Mouse (Mus musculus) stomach, postnatal 0 days (tissue): ENCODE data around the gene Steap1. TPM values are rescaled to one million over a fixed set of nuclear protein-coding genes. Genes with fewer than 3 reads are reported as not detected.

Experiments used
- ATAC-seq: fragments of 200-750 bp; cut with Nextera tagmentation; 2 replicates; pipeline ENCODE4 v1.8.0; 2017; ENCODE audit not compliant: low FRiP score, low TSS enrichment
- DNase-seq: peaks from one replicate; pipeline ENCODE4 v3.0.0-alpha.2; 2016; ENCODE audit warnings: low spot score
- H3K27ac ChIP-seq: fragments of 300-500 bp; sonication (generic); replicated peaks from 2 replicates; pipeline ENCODE4 v1.5.1; 2014; ENCODE audit warnings: mild to moderate bottlenecking, control low read depth
- H3K27me3 ChIP-seq: fragments of 300-500 bp; sonication (generic); 2 replicates; pipeline ENCODE4 v1.6.1; 2014; ENCODE audit warnings: low read length; ENCODE audit not compliant: control insufficient read depth, insufficient read depth
- H3K36me3 ChIP-seq: fragments of 300-500 bp; sonication (generic); 2 replicates; pipeline ENCODE4 v1.6.1; 2014; ENCODE audit warnings: low read length, mixed read lengths; ENCODE audit not compliant: control insufficient read depth, insufficient read depth
- H3K4me1 ChIP-seq: fragments of 300-500 bp; sonication (generic); replicated peaks from 2 replicates; pipeline ENCODE4 v1.6.1; 2014; ENCODE audit warnings: antibody characterized with exemption; ENCODE audit not compliant: control insufficient read depth, insufficient read depth
- H3K4me2 ChIP-seq: fragments of 300-500 bp; sonication (generic); replicated peaks from 2 replicates; pipeline ENCODE4 v1.6.1; 2014; ENCODE audit warnings: low read depth, mild to moderate bottlenecking, control low read depth, moderate library complexity
- H3K4me3 ChIP-seq: fragments of 300-500 bp; sonication (generic); 2 replicates; pipeline ENCODE4 v1.5.1; 2014; ENCODE audit warnings: low read depth, low read length, control low read depth
- H3K9ac ChIP-seq: fragments of 300-500 bp; sonication (generic); 2 replicates; pipeline ENCODE4 v1.6.1; 2014; ENCODE audit warnings: mild to moderate bottlenecking, low read length, control low read depth, mixed read lengths
- H3K9me3 ChIP-seq: fragments of 300-500 bp; sonication (generic); 2 replicates; pipeline ENCODE4 v1.6.1; 2016; ENCODE audit warnings: low read length; ENCODE audit not compliant: control insufficient read depth
- CTCF ChIP-seq: IDR thresholded peaks from 2 replicates; pipeline ENCODE4 v1.5.1; 2016; ENCODE audit warnings: antibody characterized with exemption, low read depth, mild to moderate bottlenecking, moderate library complexity
- EP300 ChIP-seq: optimal IDR thresholded peaks from 2 replicates; pipeline ENCODE3; 2016; ENCODE audit warnings: antibody characterized with exemption
- WGBS: fragments of 180-500 bp; shearing (Covaris S2); extraction: QIAGEN DNeasy Blood & Tissue Kit; methylation state at CpG from one replicate; pipeline ENCODE4 v1.1.7; 2014; 5-methylcytosine and 5-hydroxymethylcytosine counted together
- polyA plus RNA-seq: library from polyadenylated mRNA; unstranded; fragments of >200 nt; fragmentation: Nextera tagmentation; extraction: Ambion mirVana; gene quantifications from 2 replicates; pipeline ENCODE4 v1.2.1, GENCODE M21; 2015

Gene Steap1
- polyA plus RNA-seq, 1 experiment from 2014 or later = 10.8 TPM

- Histone ChIP-seq H3K4me1 (no peaks in the 10 kb centered on the region), H3K4me3 (peak overlapping the region; percentile 35), H3K27ac (peak overlapping the region; percentile 61), H3K4me2 (peak overlapping the region; percentile 47), H3K36me3 (no peaks in the 10 kb centered on the region), H3K9ac (peak overlapping the region; percentile 31; the same call in 1 of the 2 replicates), H3K27me3 (no peaks in the 10 kb centered on the region), H3K9me3 (no peaks in the 10 kb centered on the region)
- 0 out of 2 replicates have a peak, but pooled peaks have one; percentile 10 for ATAC-seq
- DNase-seq = no peak
- WGBS = 39% methylated on average over 13 of the region's 13 CpGs
- TF ChIP-seq EP300 = no peak
- TF ChIP-seq CTCF = no peak
These were observed 41.5 kb downstream of the Steap1 start for GRCm38 (mm10) chr5:5707341-5708278.

- Histone ChIP-seq H3K9me3 (no peaks in the 10 kb centered on the region), H3K9ac (no peak overlapping the region), H3K27me3 (no peaks in the 10 kb centered on the region), H3K36me3 (no peaks in the 10 kb centered on the region), H3K4me2 (no peak overlapping the region), H3K27ac (no peak overlapping the region), H3K4me3 (no peak overlapping the region), H3K4me1 (no peaks in the 10 kb centered on the region)
- no peak for DNase-seq
- TF ChIP-seq EP300 = no peak
- TF ChIP-seq CTCF = no peak
- 47% methylated on average over 2 of the region's 2 CpGs for WGBS
- no peak for ATAC-seq
These were observed 44.1 kb downstream of the Steap1 start for GRCm38 (mm10) chr5:5705019-5705418.

GRCm38 (mm10) chr5:5700386-5700785 is 48.7 kb downstream of the Steap1 start:
- no peak overlapping the region for H3K9ac ChIP-seq
- ATAC-seq (no peak), DNase-seq (no peak)
- 82% methylated on average over 2 of the region's 2 CpGs for WGBS
- H3K27me3 ChIP-seq = no peaks in the 10 kb centered on the region
- H3K9me3 ChIP-seq = no peaks in the 10 kb centered on the region
- H3K27ac ChIP-seq = no peak overlapping the region
- TF ChIP-seq CTCF (no peak), EP300 (no peak)
- no peak overlapping the region for H3K4me2 ChIP-seq
- no peak overlapping the region for H3K4me3 ChIP-seq
- H3K36me3 ChIP-seq = no peaks in the 10 kb centered on the region
- H3K4me1 ChIP-seq = no peaks in the 10 kb centered on the region

DNA sequence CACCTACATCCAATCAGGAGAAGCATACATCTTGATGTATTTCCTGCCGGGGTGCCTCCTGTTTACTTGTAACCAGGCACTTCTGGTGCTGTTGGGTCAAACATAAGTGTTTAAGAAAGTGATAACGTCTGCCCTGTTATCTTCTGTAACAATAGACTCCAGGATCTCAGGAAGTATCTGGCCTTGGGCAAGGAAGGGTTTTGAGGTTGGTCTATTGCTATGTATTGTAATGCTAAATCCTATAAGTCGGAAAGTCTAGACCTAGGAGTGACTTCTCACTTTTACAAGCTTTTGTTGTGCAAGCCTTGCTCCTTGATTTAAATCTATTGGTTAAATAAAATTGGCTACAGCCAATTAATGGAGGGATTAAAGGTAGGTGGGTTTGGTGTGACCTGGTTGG is 50.3 kb downstream of the Steap1 start:
- no peaks in the 10 kb centered on the region for H3K27me3 ChIP-seq
- H3K27ac ChIP-seq = no peak overlapping the region
- no peak overlapping the region for H3K9ac ChIP-seq
- no peaks in the 10 kb centered on the region for H3K36me3 ChIP-seq
- DNase-seq (no peak), ATAC-seq (no peak)
- H3K4me2 ChIP-seq = no peak overlapping the region
- no peak for TF ChIP-seq EP300
- no peak for TF ChIP-seq CTCF
- 53% methylated on average over 3 of the region's 3 CpGs for WGBS
- H3K4me1 ChIP-seq = no peaks in the 10 kb centered on the region
- no peaks in the 10 kb centered on the region for H3K9me3 ChIP-seq
- no peak overlapping the region for H3K4me3 ChIP-seq

- ATAC-seq = no peak
- TF ChIP-seq EP300 = no peak
- TF ChIP-seq CTCF = no peak
- 78% methylated on average over 5 of the region's 5 CpGs for WGBS
These were observed 53.7 kb downstream of the Steap1 start for GRCm38 (mm10) chr5:5695401-5695942.

More at GRCm38 (mm10) chr5:5695401-5695942, 53.7 kb downstream of the Steap1 start:
- no peak overlapping the region for H3K4me2 ChIP-seq
- H3K27ac ChIP-seq = no peak overlapping the region
- no peaks in the 10 kb centered on the region for H3K36me3 ChIP-seq
- H3K4me1 ChIP-seq = no peaks in the 10 kb centered on the region
- no peak overlapping the region for H3K4me3 ChIP-seq
- no peak overlapping the region for H3K9ac ChIP-seq
- H3K9me3 ChIP-seq = no peaks in the 10 kb centered on the region
- no peaks in the 10 kb centered on the region for H3K27me3 ChIP-seq
- no peak for DNase-seq
